Mouse (Mus musculus): Measurements from ENCODE around the gene Prpf31.

DNA sequence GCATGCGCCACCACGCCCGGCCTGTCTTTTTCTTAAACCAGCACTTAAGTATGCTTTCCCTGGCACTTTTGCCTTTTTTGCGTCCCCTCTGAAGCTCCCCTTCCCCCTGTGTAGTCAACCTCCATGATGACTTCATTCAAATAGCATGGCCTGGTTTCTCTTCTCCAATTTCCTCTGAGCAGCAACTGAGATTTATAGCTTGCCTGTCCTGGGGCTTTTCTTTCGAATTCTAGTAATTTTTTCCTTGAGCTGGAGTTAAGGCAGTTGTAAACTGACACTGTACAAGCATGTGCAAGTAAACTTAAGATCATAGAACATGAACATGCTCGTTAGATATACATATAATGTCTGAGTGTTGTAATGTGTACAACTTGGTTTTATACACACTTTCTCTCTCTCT lies 22.4 kb upstream of the Prpf31 start:
- no peak for TF ChIP-seq EP300 (IDR thresholded peaks at IDR 0.05; ENCODE audit: low read depth)
- TF ChIP-seq CTCF (IDR thresholded peaks at IDR 0.05; ENCODE audit: low read depth) = no peak

All from heart, postnatal 0 days (tissue).